Mouse (Mus musculus) liver (tissue): ENCODE measurements around the gene Gatad2b.

Source experiments
- DNase-seq: peaks from one replicate; pipeline ENCODE4 v3.0.0-alpha.2; 2020; ENCODE audit warnings: mixed read lengths

Gene Gatad2b

DNA sequence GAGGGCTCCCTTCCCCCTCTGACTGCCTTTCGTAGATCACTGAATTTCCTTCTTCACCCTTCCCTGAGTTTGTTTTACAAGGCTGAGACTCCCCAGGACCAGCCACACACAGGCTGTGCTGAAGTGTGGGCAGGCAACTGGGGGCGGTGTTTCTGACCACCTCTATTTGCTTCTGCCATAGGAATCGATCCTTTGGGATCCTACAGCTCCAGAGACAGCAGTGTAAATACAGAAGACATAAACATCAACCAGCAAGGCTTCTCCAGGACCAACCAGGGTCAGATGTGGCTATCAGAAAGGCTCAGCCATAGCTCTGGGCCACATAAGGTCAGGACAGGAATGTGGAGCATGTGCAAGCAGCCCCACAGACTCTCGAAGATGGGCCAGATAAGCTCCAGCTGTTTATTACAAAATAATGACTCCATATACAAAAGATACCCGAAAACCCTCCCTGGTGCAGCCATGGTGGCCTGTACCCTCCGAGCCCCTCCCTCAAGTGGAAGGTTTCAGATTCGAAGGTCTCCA is 91.9 kb downstream of the Gatad2b start:
- DNase-seq, result no peak

DNA sequence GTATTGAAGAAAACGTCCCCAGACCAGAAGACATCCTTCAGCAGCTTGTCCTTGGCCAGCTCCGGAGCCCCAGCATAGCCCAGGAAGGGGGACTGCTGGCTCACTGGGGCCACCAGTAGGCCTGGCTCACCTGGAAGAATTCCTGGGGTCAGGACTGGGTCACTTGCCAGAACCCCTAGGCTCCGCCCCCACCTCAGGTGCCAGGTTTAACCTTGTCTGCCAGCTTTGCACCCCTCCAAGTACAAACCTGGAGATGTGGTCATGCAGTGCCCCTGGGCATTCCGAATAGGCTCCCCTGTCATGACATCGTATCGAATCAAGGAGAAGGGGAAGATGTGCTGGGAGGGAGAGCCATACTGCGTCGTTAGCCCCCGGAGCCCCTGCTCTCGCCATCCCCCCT is 93.8 kb downstream of the Gatad2b start:
- DNase-seq, result no peak

DNA sequence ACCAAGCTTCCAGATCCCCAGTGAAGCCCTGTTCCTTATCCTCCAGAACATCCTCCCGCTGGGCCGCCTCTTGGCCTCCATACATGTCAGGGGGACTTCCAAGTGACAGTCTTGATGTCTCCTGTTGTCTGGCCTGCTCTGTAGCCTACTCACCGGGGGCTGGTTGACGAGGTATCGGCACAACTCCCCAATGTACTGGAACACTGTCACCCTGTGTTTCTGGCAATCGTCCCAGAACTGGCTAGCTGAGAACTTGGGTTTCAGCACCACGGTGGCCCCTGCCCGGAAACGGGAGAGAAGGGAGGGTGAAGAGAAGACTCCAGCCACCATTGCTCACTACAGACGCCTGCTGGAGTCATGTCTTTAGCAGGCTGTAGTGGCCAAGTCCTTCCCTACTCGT is 94.5 kb downstream of the Gatad2b start:
- DNase-seq, result no peak

DNA sequence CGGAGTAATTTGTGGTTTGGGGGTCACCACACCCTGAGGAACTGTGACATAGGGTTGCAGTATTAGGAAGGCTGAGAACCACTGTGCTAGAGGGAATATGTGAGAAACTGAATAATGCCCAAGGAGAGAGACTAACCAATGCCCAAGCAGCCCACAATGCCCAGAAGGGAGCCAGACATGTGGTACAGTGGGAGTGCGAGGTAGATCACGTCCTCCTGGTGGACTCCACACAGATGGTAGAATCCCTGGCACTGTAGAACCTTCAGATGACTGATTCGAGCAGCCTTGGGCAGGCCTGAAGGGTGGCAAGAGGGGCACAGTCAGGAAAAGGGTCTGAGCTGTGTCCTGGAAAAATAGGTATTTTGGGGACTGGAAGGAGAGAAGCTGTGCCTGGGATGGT is 95.2 kb downstream of the Gatad2b start:
- DNase-seq, result no peak

DNA sequence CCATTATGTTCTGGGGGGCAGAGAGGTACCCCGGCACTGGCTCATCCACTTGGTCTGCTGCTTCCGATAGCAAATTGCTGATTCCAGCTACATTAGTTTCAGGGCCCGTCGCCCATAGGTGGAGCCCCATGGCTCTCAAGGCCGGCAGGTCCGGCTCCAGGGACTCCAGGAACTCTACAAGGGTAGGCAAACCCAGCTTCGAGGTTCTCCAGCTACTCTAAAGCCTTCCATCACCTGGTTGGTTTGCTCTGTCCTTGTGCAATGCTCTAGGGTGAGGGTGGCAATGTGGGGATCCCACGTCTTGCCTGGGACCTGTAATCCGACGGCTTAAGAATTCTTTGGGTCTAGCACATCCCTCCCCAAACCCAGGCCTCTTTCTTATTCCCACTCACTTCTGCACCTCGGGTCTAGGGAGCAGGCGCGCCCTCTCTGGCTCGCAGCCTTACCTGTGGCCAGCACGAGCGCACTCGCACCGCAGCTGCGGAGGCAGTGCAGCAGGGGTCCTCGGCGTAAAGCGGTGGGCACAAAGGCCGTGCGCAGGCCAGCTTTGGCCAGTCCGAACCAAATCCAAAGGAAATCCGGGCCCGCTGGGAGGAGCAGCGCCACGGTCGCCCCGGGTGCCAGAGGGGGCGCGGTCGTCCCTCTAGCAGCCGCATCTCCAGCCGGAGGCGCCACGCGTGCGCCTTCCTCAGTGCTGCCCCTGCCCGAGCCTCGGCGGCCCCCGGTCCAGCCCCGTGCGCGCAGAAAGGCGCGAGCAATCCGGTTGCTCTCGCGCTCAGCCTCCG is 95.9 kb downstream of the Gatad2b start:
- peak; percentile 18 for DNase-seq

DNA sequence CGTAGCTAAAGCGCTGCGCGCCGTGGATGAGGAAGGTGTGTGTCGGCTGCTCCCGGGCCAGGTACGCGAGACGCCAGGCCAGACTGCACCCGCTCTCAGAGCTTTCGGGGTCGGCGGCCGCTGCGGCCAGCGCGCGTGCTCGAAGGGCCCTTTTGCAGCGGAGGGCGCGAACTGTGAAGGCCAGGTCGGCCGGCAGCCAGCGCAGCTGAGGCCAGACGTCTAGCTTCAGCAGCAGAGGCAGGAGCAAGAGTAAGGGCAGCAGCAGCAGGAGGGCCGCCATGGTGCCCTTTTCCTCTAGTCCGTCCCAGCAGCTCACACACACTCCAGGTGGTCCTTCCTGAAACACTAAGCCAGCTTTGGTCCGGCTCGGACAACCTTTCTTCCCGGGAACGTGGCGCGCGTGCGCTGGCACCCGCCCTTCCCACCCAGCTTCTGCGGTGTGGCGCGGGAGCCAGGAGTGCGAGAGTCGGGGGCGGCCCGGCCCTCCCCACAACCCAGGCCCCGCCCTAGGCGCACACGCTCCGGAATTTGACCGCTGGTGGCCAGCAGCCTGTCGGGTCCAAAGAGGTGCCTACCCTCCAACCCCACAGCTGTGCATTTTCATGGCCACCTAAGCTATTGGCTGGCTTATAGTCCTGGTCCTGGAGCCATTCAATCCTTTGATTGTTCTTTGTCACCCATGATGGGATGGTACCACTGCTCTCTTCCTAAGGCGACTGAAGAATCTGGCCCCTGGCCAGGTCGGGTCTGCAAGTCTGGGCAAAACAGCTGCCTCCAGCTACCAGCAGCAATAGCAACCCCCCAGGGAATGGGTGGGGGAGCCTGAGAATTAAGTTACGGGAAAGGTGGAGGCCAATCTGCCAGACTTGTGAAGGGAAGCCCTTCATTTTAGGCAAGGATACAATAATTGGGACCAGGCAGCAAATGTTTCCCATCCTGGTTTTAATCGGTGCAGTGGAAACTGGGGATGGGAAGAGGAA is 96.8 kb downstream of the Gatad2b start, which contains the start of gene Slc27a3:
TSS of gene Slc27a3 (minus strand) at position 428 of the 980 bp plus-strand sequence.
- peak; percentile 42 for DNase-seq

DNA sequence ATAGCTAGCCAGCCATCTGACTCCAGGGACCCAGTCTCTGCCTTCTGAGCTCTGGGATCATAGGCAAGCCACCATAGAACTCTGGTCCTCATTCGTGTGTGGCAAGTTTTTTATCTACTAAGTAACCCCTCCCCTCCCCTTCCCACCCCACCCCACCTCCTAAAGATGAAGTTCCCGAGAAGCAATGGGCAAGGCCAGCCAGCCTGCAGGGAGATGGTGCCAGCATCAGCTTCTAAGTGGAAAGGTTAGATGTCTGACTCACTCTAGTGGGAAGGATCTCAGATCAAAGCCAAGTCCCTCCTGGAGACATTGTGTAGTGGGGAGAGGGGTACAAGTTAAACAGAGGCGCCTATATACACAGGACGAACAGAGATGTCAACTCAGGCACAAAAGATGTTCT is 98.0 kb downstream of the Gatad2b start:
- no peak for DNase-seq

DNA sequence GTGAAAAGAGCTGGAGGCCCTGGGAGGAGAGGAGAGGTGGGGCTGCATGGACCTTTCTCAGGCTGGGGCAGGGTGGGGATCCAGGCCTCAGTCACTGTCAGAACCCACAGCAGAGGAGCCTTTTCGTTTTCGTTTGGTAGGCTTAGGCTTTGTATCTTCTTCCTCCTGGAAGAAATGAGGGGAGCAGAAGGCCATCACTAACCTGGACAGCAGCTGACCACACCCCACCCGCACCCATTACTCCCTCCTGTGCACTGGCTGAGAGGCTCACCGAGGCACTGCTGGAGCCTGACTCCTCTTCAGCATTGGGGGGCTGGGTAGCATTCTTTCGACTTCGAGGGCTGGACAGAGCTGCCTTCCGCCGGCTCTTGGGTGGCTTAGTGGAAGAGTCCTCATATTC is 99.0 kb downstream of the Gatad2b start:
- DNase-seq, result no peak

DNA sequence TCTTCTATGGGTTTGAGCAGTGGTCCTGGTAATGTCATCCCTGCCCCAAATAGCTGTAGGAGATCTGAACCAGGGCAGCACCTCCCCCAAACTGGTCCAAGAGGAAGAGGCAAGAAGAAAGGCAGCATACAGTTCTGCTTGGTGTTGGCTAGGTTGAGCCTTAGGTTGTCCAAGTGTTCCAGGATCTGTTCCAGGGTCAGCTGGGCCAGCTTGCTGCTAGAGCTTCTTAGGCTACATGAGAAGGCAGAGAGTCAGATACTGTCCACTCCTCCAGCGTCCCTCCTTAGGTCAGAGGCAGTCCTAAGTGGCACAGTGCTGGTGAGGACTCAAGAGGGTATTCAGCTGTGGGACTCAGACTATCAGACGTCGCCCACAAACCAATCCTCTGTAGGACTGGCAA is 99.7 kb downstream of the Gatad2b start:
- DNase-seq, result no peak

DNA sequence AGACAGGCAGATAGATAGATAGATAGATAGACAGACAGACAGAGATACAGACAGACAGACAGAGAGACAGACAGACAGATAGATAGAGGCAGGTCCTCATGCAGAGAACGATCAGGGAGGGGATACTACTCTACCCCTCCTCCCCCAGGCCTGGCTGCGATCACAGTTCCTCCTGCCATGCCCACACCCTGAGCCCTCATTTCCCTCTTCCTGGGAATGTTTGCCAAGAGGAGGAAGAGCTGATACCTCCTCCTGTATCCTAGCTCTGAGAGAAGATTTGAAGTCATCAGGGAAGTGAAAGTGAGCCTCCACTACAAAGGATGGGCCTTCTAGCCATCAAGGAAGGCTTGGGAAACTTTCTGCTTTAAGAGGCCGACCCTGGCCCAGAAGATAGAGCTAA is 102.7 kb downstream of the Gatad2b start:
- DNase-seq, result no peak

DNA sequence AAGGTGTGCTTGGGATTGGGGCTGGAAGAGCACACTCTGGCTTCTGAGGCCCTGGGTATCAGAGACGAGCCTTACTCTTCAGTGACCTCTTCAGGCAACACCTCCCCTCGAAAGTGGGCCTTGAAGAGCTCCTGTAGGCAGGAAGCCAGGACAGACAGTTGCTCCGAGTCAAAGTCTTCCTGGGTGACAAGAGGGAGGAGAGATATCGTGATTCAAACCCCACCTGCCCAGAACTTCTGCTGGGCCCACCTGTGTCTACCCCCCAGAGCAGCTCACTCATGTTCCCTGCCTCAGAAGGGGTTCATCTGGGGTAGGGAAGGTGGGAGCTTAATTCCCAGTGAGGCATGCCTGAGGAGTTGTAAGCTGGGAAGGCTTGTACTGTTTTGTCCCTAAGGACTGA is 108.0 kb downstream of the Gatad2b start:
- DNase-seq, result no peak

DNA sequence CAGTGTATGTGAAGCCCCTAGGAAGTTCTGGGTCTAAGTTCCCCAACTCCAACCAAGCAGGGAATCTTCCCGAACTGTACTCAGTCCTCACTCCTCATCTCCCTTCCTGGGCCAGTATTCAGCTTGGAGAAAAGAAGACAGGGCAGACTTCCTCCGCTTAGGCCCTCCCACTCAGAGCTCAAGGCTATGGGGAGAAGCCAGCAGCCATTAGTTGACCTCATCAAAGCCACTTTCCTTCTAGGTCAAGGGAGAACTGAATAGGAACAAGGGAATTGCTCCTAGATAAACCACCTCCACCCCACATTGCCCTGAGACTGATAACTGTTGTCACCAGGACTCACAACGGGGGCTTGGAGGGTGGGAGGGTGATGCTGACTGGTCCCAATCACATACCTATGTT is 111.1 kb downstream of the Gatad2b start:
- DNase-seq, result no peak

DNA sequence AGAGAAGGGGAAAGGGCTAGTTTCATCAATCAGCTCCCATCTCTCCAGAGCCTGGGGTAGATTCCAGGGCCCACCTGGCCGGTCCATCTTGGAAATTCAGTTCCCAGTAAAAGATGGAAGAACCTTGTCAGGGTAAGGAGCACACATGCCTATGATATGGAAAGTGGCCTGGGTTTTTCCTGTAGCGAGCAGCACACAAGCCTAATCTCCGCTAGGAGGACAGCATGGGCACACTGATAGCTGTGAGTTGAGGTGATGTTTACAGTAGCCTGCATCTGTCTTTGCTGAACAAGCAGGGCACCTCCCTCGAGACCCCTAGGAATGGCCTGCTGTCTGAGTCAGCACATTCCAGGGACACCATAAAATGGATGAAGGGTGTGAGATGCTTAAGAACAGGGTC is 111.6 kb downstream of the Gatad2b start:
- DNase-seq, result no peak

DNA sequence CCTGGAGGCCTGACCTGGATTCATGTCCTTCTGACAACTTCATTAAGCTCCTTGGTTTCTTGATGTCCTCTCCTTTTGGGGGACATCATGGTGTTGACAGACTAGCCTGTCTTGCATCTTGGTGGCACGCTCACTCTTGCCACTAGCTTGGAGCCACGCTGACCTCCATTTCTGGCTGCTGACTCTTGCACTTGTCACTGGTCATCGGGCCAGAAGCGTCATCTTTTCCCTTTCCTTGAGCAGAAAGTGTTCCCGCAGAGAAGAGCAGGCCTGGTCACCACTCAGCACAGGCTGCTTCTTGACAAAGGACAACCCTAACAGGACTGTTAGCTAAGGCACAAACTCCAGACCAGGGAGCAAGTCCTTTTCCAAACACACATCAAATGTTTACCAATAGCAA is 113.4 kb downstream of the Gatad2b start:
- no peak for DNase-seq

DNA sequence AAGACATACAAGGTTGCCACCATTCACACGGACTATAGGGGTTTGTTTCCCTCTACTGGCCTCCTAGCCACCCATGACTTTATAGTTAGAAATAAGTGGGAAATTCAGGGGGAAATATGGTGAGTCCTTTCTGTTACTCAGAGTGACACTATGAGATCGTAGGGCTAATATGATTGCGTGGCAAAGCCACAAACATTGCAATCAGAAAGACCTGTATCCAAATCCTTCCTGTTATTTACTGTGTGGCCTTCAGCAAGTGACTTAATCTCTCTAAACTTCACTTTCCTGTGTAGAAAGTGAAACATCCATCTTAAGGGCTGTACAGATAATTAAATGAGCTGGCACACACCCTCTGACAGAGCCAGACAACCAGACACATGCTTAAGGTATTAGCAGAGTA is 115.7 kb downstream of the Gatad2b start:
- no peak for DNase-seq

DNA sequence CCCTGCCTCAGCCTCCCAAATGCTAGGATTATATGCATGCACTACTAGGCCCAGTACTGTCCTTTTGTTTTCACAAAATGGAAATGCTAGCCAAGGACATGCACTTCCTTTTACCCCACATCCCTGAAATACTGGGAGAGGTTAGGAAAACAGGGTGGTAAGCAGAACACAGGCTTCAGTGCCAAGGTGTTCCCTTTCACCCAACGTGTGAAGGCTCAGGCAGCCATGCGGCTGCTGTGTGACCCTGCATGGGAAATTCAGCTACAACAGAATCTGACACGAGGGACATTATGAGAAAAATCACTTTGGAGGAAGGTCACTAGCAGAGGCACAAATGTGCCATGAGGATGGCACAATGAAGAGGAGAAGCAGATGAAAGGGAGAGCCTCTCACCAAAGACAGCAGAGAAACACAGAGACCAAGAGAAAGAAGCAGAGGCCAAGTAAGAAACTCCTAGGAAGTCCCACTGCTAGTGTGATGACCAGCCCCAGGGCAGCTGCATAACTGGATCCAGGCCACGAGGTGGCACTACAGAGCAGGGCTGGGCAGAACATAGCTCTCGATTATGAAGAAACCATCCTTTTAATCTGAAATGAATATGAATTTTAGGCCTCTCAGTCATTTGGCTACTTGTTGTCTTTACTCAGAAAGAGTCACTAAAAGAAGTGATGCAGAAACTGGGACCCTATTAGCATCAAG is 119.5 kb downstream of the Gatad2b start:
- DNase-seq, result peak; percentile 73

DNA sequence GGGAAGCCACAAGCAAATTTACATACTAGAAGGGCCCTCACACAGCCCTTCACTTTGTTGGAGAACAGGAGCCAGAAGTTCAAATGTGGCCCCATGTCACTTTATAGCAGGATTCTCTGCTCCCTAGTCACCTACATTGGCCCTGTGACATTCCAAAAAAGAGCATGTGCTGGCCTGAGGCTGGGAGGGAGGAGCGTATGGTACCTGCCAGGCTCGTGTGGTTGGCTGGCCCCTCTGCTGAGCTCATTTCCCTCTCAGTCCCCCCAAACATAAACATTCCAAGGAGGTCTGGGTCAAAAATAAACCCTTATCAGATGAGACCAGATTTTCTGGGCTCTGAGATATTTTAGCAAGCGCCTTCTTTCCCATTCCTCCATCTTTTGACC is 120.0 kb downstream of the Gatad2b start:
- no peak for DNase-seq
